In the genomic region with DNA sequence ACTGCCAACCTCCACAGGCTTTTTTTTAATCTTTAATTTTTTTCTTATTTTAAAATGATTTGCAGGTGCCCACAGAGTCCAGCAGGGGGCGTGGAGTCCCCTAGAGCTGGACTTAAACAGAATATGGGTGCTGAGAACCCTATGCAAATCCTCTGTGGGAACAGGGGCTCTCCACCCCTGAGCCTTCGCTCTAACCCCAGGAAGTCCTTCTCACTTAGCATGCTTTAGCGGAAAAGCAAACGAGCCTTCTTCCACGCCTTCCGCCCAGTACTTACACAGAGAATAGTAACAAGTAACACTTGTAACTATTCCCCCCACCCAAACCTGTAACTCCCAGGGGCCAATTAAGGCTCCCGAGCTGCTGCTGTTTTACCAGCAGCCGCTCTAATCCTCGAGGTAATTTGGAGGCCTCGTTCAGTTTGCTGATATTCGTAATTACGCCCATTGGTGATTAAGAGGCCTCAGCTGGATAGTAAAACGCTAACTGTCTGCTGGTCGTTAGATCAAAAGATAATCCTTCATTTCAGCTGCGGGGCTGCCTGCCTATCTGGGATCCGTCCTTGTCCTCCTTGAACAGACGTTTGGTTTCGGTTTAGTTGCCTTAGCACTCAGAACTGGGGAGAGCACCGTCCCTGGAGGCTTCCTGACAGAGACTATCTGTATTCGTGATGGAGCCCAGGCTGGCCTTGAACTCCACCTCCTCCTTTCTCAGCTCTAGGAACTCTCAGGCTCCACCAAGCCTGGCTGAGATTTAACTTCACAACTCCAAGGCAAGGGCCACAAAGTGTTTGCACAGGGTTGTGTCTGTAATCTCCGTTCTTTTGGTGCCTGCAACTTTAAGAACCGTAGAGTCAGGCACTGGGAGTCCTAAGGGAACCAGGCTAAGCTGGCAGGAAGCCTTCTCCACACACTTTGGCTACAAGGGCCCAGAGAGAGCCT, we compare ENCODE assay signal across 10 mouse cellular contexts. TPM values are rescaled to one million over a fixed set of nuclear protein-coding genes. Genes with fewer than 3 reads are reported as not detected.
DNase-seq lines count a peak whose midpoint lies in the region; ATAC-seq and TF ChIP-seq lines count a peak whose summit lies in the region.
"Had no signal": no experiment of that assay in that cellular context is flagged by ENCODE, and none has a peak within 500 bp of the region (broad histone marks: within the 10 kb centered on the region; RNA-seq: fewer than 3 reads in every experiment).

No protein-coding gene starts in this region.

- WGBS in lung, adult 2 months: 42% methylated on average over 22 of the region's 22 CpGs
- WGBS in limb, embryonic 11.5 days: 13% methylated on average over 22 of the region's 22 CpGs

- TF ChIP-seq POLR2A in lung, adult 2 months (IDR thresholded peaks at IDR 0.05; ENCODE audit: borderline replicate concordance, extremely low read depth, low read depth, low read length): no peak

- no peak for DNase-seq in lung, adult 2 months
- no peak for DNase-seq in lung, adult 18-20 months
- DNase-seq in R1 (ENCODE audit: low read depth, low spot score): peak; percentile 67
- DNase-seq in gastrocnemius, adult 2 months: peak; percentile 46
- DNase-seq in limb, embryonic 11.5 days (ENCODE audit: low spot score): peak; percentile 39
- DNase-seq in testis, postnatal 14 days (ENCODE audit: low spot score): peak; percentile 59
- no peak for DNase-seq in spleen, postnatal 36 days (ENCODE audit: low spot score in 2 of 2)
- no peak for DNase-seq in spleen, postnatal 10 days (ENCODE audit: low spot score in 2 of 2)

- H3K4me3 ChIP-seq in lung, adult 2 months (replicated peaks; ENCODE audit: extremely low read depth, low read depth, low read length): no peak overlapping the region
- peak overlapping the region; percentile 57 for H3K4me3 ChIP-seq in gastrocnemius, adult 2 months
- H3K4me3 ChIP-seq in limb, embryonic 11.5 days (ENCODE audit: low read depth, low read length): no peak overlapping the region
- H3K4me3 ChIP-seq: erythroblast, embryonic 14.5 days; stomach, embryonic 15.5 days had no signal

- no peak overlapping the region for H3K4me2 ChIP-seq in limb, embryonic 11.5 days (ENCODE audit: low read depth, severe bottlenecking)
- H3K4me2 ChIP-seq: stomach, embryonic 15.5 days had no signal

- H3K36me3 ChIP-seq in limb, embryonic 11.5 days (ENCODE audit: control insufficient read depth, insufficient read depth, low read length): no peaks in the 10 kb centered on the region
- H3K36me3 ChIP-seq: stomach, embryonic 15.5 days had no signal

- no peaks in the 10 kb centered on the region for H3K9me3 ChIP-seq in limb, embryonic 11.5 days (ENCODE audit: control insufficient read depth, low read length)
- H3K9me3 ChIP-seq: stomach, embryonic 15.5 days had no signal

- no peak for ATAC-seq in limb, embryonic 11.5 days (ENCODE audit: insufficient number of reproducible peaks, low FRiP score, low TSS enrichment, low read depth)

- TF ChIP-seq CTCF in lung, adult 2 months (IDR thresholded peaks at IDR 0.05; ENCODE audit: insufficient read depth, low read length): 0 out of 2 replicates have a peak, but pooled peaks have one; percentile 25
- peak; percentile 58 for TF ChIP-seq CTCF in gastrocnemius, adult 2 months (IDR thresholded peaks at IDR 0.05)

- H3K27me3 ChIP-seq in limb, embryonic 11.5 days (ENCODE audit: control insufficient read depth, insufficient read depth, low read length): no peaks in the 10 kb centered on the region
- H3K27me3 ChIP-seq: stomach, embryonic 15.5 days had no signal

- no peaks in the 10 kb centered on the region for H3K4me1 ChIP-seq in lung, adult 2 months (ENCODE audit: control insufficient read depth, insufficient read depth, low read length)
- H3K4me1 ChIP-seq in limb, embryonic 11.5 days (ENCODE audit: control insufficient read depth, insufficient read depth, low read length): peaks cover 12% of the 10 kb centered on the region; the same call in 1 of the 2 replicates

- peak overlapping the region; percentile 31 for H3K27ac ChIP-seq in gastrocnemius, adult 2 months
- H3K27ac ChIP-seq in limb, embryonic 11.5 days (replicated peaks; ENCODE audit: low read depth, low read length): no peak overlapping the region
- H3K27ac ChIP-seq: stomach, embryonic 15.5 days had no signal

- H3K9ac ChIP-seq in limb, embryonic 11.5 days (ENCODE audit: low read length): no peak overlapping the region
- H3K9ac ChIP-seq: stomach, embryonic 15.5 days had no signal

- intact Hi-C loops in gastrocnemius, adult 2 months (cut with DNase I): no loop called here

RNA-seq across cellular contexts. Expression of gene Myo1h, which starts 8.0 kb away (rescaled TPM):
- 2.1 and 2.8 TPM in 2 replicates for polyA plus RNA-seq in lung, adult 2 months (2012; rRNA removed)
- total RNA-seq in gastrocnemius, adult 2 months (2021): under 1 TPM in 1 of 2 experiments, not detected in 1; 0.39 TPM
- 0.45 and 0.65 TPM in 2 replicates for polyA plus RNA-seq in limb, embryonic 11.5 days (2014; fragmentation: Nextera tagmentation; extraction: Ambion mirVana)
- polyA plus RNA-seq: erythroblast, embryonic 14.5 days had no signal

RNA-seq across cellular contexts. Expression of gene Foxn4, which starts 23.4 kb away (rescaled TPM):
- 1.1 and 1.2 TPM in 2 replicates for polyA plus RNA-seq in lung, adult 2 months (2012; rRNA removed)
- total RNA-seq in gastrocnemius, adult 2 months (2021): not detected
- not detected in 2 replicates for polyA plus RNA-seq in limb, embryonic 11.5 days (2014; fragmentation: Nextera tagmentation; extraction: Ambion mirVana)
- polyA plus RNA-seq: erythroblast, embryonic 14.5 days; stomach, embryonic 15.5 days had no signal

Comparison
In these comparisons a context has a peak if more than half of its experiments do, and no peak if none do; other contexts are left out.
1. DNase-seq: peak in R1 (single experiment), gastrocnemius, adult 2 months (single experiment), limb, embryonic 11.5 days (single experiment) and testis, postnatal 14 days (single experiment); none in lung, adult 2 months (single experiment), lung, adult 18-20 months (0 of 2), spleen, postnatal 36 days (0 of 2) and spleen, postnatal 10 days (0 of 2).